Mouse (Mus musculus): ENCODE data around the gene Osbpl3. TPM values are rescaled to one million over a fixed set of nuclear protein-coding genes. Genes with fewer than 3 reads are reported as not detected.

Gene Osbpl3
- polyA plus RNA-seq, 1 experiment = 23.4 TPM

DNA sequence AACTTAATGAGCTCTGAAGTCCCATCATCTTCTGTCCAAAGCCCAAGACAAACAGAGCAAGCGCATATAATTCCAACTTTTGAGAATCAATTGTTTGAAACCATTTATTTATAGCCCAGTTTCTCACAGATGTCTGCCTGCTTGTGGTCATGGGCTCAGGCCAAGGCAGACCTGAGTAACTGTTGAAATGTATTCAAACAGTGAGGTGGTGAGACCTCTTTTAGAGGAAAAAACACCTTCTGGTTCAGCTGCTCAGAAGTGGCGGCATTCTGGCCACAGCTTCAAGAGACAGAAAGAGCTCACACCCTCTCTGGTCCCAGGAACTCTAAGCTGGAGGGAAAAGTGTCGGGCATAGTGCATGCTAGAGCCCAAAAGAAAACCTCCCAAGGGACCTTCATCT lies 61.6 kb downstream of the Osbpl3 start:
- H3K27ac ChIP-seq (ENCODE audit: insufficient read depth, low read depth, low read length) = no peak overlapping the region
- TF ChIP-seq CTCF (IDR thresholded peaks at IDR 0.05; ENCODE audit: low read depth, low read length) (no peak), POLR2A (IDR thresholded peaks at IDR 0.05; ENCODE audit: borderline replicate concordance, low read depth, low read length) (no peak)
- peaks cover 7% of the 10 kb centered on the region for H3K4me1 ChIP-seq (ENCODE audit: control insufficient read depth, insufficient read depth, low read length)
- no peak overlapping the region for H3K4me3 ChIP-seq (ENCODE audit: insufficient read depth, low read length)

DNA sequence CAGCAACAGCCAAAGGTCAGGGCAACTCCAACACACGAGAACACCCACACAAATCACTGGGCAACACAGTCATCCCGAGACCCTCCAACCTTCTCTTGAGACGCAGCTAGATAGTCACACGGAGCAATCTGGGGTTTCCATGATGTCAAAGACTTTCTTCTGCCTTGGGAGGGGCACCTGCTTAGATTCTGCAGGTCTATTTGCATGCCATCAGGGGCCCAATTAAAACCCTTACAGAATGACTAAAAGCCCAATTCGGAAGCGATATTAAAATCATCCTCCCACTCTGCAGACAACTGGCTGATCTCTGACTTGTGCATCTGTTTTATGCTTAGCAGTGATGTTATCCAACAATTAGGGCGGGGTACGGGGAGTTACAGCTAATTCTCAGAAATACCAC lies 62.0 kb downstream of the Osbpl3 start:
- TF ChIP-seq CTCF (IDR thresholded peaks at IDR 0.05; ENCODE audit: low read depth, low read length) (no peak), POLR2A (IDR thresholded peaks at IDR 0.05; ENCODE audit: borderline replicate concordance, low read depth, low read length) (no peak)
- Histone ChIP-seq H3K27ac (ENCODE audit: insufficient read depth, low read depth, low read length) (no peak overlapping the region), H3K4me3 (ENCODE audit: insufficient read depth, low read length) (no peak overlapping the region), H3K4me1 (ENCODE audit: control insufficient read depth, insufficient read depth, low read length) (peaks cover 7% of the 10 kb centered on the region)

DNA sequence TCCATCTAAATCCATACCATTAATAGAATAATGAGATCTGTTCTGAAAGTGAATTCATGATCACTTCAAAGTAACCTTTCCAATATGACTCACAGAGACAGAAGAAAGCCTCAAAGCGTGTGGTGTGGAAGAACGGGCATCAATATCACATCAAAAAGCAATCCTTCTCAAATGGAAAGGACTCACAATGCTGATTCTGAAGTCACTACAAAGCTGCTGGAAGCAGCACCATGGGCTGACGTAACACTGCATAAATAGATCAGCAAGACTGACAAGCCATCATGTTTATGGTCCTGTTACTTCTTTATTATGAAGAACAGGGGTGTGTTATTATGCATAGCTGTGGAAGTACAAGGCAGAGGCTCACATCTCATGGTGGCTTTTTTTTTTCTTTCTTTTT lies 64.0 kb downstream of the Osbpl3 start:
- Histone ChIP-seq H3K4me3 (ENCODE audit: insufficient read depth, low read length) (no peak overlapping the region), H3K4me1 (ENCODE audit: control insufficient read depth, insufficient read depth, low read length) (peaks cover 11% of the 10 kb centered on the region), H3K27ac (ENCODE audit: insufficient read depth, low read depth, low read length) (no peak overlapping the region)
- no peak for TF ChIP-seq POLR2A (IDR thresholded peaks at IDR 0.05; ENCODE audit: borderline replicate concordance, low read depth, low read length)
- no peak for TF ChIP-seq CTCF (IDR thresholded peaks at IDR 0.05; ENCODE audit: low read depth, low read length)

DNA sequence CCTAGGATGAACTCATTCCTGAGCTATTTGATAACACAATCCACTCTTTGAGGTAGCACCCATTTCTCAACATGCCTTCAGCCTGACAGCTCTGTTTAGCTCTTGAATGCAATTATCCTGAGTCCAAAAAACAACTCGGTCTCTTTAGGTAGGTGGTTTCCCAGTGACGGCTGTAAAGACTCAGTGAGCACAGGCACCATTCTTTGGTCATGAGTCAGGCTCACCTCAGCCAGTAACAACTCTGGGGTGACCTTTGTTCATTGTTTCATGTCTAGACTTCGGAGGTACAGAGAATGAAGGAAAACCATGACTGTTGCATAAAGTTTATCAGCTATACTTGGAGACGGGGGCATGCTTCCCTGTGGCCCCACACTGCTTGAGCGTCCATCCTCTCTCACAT lies 65.7 kb downstream of the Osbpl3 start:
- Histone ChIP-seq H3K4me3 (ENCODE audit: insufficient read depth, low read length) (no peak overlapping the region), H3K4me1 (ENCODE audit: control insufficient read depth, insufficient read depth, low read length) (peaks cover 18% of the 10 kb centered on the region), H3K27ac (ENCODE audit: insufficient read depth, low read depth, low read length) (no peak overlapping the region)
- TF ChIP-seq POLR2A (IDR thresholded peaks at IDR 0.05; ENCODE audit: borderline replicate concordance, low read depth, low read length) (no peak), CTCF (IDR thresholded peaks at IDR 0.05; ENCODE audit: low read depth, low read length) (no peak)

DNA sequence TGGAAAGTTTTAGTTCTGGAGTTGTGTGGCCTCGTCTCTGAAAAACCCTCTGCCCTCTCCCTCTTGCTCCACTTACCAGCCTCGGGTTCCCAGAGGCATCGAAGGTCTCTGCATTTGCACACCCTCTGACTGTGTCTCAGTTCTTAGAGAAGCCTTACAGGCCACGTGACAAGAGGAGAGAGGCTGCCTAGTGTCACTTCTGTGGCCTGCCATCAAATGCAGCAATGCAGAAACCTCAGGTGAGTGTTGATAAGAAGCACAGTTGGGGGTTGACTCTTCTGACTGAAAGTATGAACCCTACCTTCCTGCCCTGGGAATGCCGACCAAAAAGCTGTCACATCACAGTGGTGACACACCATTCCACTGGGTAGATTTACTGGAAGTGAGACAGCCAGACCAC lies 68.4 kb downstream of the Osbpl3 start:
- Histone ChIP-seq H3K4me1 (ENCODE audit: control insufficient read depth, insufficient read depth, low read length) (peaks cover 45% of the 10 kb centered on the region), H3K27ac (ENCODE audit: insufficient read depth, low read depth, low read length) (no peak overlapping the region)
- TF ChIP-seq POLR2A (IDR thresholded peaks at IDR 0.05; ENCODE audit: borderline replicate concordance, low read depth, low read length) (no peak), CTCF (IDR thresholded peaks at IDR 0.05; ENCODE audit: low read depth, low read length) (no peak)

DNA sequence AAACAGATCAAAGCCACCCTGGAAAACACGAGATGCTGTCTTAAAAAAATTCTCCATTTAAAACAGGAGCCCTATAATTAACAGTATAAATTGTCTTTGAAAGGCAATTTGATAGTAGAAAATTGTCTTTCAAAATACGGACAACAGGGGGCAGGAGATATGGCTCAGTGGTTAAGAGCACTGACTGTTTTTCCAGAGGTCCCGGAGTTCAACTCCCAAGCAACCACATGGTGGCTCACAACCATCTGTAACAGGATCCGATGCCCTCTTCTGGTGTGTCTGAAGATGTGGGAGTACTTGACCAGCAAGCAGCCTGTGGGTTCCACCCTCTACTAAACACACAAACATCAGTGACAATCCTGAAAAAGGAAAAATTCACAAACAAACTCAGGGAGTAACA lies 69.5 kb downstream of the Osbpl3 start:
- no peak overlapping the region for H3K4me3 ChIP-seq (ENCODE audit: insufficient read depth, low read length)
- H3K27ac ChIP-seq (ENCODE audit: insufficient read depth, low read depth, low read length) = no peak overlapping the region
- TF ChIP-seq CTCF (IDR thresholded peaks at IDR 0.05; ENCODE audit: low read depth, low read length) = no peak
- no peak for TF ChIP-seq POLR2A (IDR thresholded peaks at IDR 0.05; ENCODE audit: borderline replicate concordance, low read depth, low read length)
- peaks cover 44% of the 10 kb centered on the region for H3K4me1 ChIP-seq (ENCODE audit: control insufficient read depth, insufficient read depth, low read length)

More for the DNA sequence above, 68.4 kb downstream of the Osbpl3 start:
- H3K4me3 ChIP-seq (ENCODE audit: insufficient read depth, low read length) = no peak overlapping the region

DNA sequence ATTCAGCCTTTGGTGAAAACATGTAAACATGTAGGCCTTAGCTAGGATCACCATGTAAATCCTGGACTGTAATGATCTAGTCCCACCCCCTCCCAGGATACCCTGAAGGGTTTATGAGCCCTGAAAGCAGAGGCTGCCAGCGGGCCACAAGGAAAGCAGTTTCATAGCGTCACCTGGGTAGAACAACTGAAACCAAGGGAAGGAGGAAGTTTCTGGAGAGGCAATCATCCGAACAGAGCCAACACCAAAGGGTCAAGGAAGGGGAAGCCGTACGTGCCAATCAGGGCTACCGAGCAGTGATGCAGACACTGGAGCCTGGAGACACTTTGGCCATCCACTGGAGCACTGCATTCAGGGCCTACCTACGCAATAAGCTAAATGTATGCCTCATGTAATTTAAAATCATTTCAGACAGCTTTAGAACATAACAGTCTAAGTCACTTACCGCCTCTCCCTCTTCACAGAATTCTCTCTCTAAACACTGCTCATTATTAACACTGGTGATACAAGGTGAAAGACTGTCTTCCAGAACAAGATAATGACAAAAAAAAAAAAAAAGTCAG lies 70.5 kb downstream of the Osbpl3 start:
- TF ChIP-seq POLR2A (IDR thresholded peaks at IDR 0.05; ENCODE audit: borderline replicate concordance, low read depth, low read length) (no peak), CTCF (IDR thresholded peaks at IDR 0.05; ENCODE audit: low read depth, low read length) (no peak)
- Histone ChIP-seq H3K4me3 (ENCODE audit: insufficient read depth, low read length) (no peak overlapping the region), H3K27ac (ENCODE audit: insufficient read depth, low read depth, low read length) (peak overlapping the region; percentile 57), H3K4me1 (ENCODE audit: control insufficient read depth, insufficient read depth, low read length) (peaks cover 50% of the 10 kb centered on the region)

DNA sequence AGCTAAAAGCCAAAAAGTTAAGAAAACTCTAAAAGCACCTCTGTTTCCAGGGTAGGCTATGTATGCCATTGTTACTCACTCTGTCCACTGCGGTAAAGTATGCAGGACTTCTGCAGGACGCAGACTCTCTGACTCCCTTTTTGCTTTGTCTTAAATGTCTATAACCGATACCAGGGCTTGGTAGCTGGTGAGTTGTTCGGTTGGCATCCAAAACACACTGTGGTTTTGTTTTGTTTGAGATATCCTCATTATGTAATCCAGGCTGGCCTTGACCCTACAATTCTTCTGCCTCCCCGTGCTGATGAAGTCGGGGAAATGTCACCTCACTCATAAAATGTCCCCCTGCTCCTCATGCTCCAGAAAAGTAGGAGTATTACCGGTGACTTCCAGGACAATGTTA lies 73.3 kb downstream of the Osbpl3 start:
- H3K4me3 ChIP-seq (ENCODE audit: insufficient read depth, low read length) = no peak overlapping the region
- TF ChIP-seq POLR2A (IDR thresholded peaks at IDR 0.05; ENCODE audit: borderline replicate concordance, low read depth, low read length) = no peak
- TF ChIP-seq CTCF (IDR thresholded peaks at IDR 0.05; ENCODE audit: low read depth, low read length) = no peak
- peaks cover 67% of the 10 kb centered on the region for H3K4me1 ChIP-seq (ENCODE audit: control insufficient read depth, insufficient read depth, low read length)
- H3K27ac ChIP-seq (ENCODE audit: insufficient read depth, low read depth, low read length) = peak overlapping the region; percentile 89

DNA sequence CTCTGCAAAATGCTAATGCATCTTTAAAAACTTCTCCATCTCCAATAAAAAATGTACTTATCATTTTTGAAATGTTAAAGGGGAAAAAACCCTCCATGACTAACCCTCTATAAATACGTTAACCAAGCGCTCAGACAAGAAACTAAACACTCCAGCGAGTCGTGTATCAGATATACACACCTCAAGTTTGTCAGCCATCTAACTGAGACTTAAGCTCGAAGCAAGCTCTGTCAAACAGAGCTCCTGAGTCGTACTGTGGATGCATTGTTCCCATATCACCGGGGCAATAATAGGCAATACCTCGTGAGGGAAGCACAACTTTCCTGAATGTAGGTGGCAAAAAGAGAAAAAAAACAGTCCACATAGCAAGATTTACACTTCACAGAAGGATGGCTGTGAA lies 73.8 kb downstream of the Osbpl3 start:
- peak overlapping the region; percentile 61 for H3K4me3 ChIP-seq (ENCODE audit: insufficient read depth, low read length)
- peaks cover 69% of the 10 kb centered on the region for H3K4me1 ChIP-seq (ENCODE audit: control insufficient read depth, insufficient read depth, low read length)
- TF ChIP-seq POLR2A (IDR thresholded peaks at IDR 0.05; ENCODE audit: borderline replicate concordance, low read depth, low read length) = no peak
- peak overlapping the region; percentile 89 for H3K27ac ChIP-seq (ENCODE audit: insufficient read depth, low read depth, low read length)

DNA sequence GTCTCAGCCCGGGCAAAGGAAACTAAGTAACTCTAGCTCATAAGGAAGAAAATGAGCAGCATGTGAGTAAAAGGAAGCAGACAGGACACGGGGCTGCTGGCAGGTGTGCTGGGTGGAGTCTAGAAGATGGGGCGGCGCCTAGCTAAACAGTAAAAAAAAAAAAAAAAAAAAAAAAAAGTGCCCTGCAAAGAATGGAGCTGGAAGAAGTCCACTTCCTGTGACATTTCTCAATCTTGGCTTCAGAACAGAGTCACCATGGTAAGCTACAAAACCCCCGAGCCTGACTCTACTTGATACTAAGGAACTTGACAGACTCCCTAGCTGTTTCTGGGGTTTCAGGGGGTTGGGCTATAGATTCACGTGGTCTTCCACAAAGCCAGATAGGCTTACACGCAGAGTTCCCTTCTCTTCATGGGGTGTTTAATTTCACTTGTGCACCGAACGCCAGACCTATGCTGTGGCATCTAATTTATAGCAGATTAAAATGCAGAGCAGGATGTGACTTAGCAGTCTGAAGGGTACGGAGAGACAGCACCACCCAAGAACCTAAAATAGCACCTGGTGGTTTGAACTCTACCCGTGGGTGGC lies 74.4 kb downstream of the Osbpl3 start:
- Histone ChIP-seq H3K4me3 (ENCODE audit: insufficient read depth, low read length) (peak overlapping the region; percentile 61), H3K4me1 (ENCODE audit: control insufficient read depth, insufficient read depth, low read length) (peaks cover 73% of the 10 kb centered on the region), H3K27ac (ENCODE audit: insufficient read depth, low read depth, low read length) (peak overlapping the region; percentile 89)

More for the DNA sequence above, 74.4 kb downstream of the Osbpl3 start:
- TF ChIP-seq CTCF (IDR thresholded peaks at IDR 0.05; ENCODE audit: low read depth, low read length) = no peak
- TF ChIP-seq POLR2A (IDR thresholded peaks at IDR 0.05; ENCODE audit: borderline replicate concordance, low read depth, low read length) = no peak
